Mouse (Mus musculus): ENCODE measurements around the gene Dnal1. TPM values are rescaled to one million over a fixed set of nuclear protein-coding genes. Genes with fewer than 3 reads are reported as not detected.

The Dnal1 gene
- polyA plus RNA-seq, 1 experiment = not detected

DNA sequence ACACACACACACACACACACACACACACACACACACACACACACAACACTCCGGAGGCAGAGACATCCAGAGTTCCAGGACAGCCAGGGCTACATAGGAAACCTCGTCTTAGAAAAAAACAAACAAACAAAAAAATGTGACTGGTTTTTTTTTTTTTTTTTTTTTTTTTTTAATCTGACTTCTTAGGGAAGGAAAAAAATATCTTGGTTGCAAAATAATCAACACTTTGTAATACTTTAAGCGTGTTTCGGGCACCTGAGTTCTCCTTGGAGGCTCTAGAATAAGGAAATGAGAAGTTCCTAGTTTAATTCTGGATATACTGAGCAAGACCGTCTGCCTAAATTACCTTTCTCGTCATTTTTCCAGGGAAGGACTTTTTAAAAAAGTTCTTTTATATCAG lies 490 bp upstream of the Dnal1 start:
- Histone ChIP-seq H3K27ac (ENCODE audit: insufficient read depth, low read depth, low read length) (no peak overlapping the region), H3K4me3 (ENCODE audit: insufficient read depth, low read depth, low read length) (no peak overlapping the region), H3K4me1 (ENCODE audit: control insufficient read depth, insufficient read depth, low read length) (no peaks in the 10 kb centered on the region)
- TF ChIP-seq CTCF (IDR thresholded peaks at IDR 0.05; ENCODE audit: insufficient read depth, low read depth, low read length) = no peak
- no peak for TF ChIP-seq POLR2A (IDR thresholded peaks at IDR 0.05; ENCODE audit: insufficient read depth, low read depth, low read length)
- 25% methylated on average over 6 of the region's 6 CpGs for WGBS

DNA sequence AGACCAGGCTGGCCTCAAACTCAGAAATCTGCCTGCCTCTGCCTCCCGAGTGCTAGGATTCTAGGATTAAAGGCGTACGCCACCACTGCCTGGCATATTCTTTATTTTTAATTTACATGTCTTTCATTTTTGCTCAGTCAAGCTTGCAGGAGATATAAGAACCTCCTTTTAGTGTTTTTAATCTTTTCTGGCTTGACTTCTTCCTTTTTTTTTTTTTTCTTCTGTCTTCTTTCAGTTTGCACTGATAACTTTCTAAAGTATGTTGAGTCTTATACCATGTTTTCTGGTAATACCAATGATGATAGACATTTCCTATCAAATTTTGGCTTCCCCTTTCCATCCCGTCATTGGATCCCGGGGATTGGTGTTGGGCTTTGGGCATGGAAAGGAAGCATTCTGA lies 5.4 kb downstream of the Dnal1 start:
- Histone ChIP-seq H3K4me1 (ENCODE audit: control insufficient read depth, insufficient read depth, low read length) (no peaks in the 10 kb centered on the region), H3K27ac (ENCODE audit: insufficient read depth, low read depth, low read length) (no peak overlapping the region), H3K4me3 (ENCODE audit: insufficient read depth, low read depth, low read length) (no peak overlapping the region)
- no peak for TF ChIP-seq CTCF (IDR thresholded peaks at IDR 0.05; ENCODE audit: insufficient read depth, low read depth, low read length)
- no peak for TF ChIP-seq POLR2A (IDR thresholded peaks at IDR 0.05; ENCODE audit: insufficient read depth, low read depth, low read length)
- WGBS = 97% methylated on average over 5 of the region's 5 CpGs

- WGBS = 86% methylated on average over 12 of the region's 12 CpGs
- no peaks in the 10 kb centered on the region for H3K4me1 ChIP-seq (ENCODE audit: control insufficient read depth, insufficient read depth, low read length)
- H3K27ac ChIP-seq (ENCODE audit: insufficient read depth, low read depth, low read length) = no peak overlapping the region
- TF ChIP-seq POLR2A (IDR thresholded peaks at IDR 0.05; ENCODE audit: insufficient read depth, low read depth, low read length) (no peak), CTCF (IDR thresholded peaks at IDR 0.05; ENCODE audit: insufficient read depth, low read depth, low read length) (no peak)
- no peak overlapping the region for H3K4me3 ChIP-seq (ENCODE audit: insufficient read depth, low read depth, low read length)
These were observed 11.7 kb downstream of the Dnal1 start for GRCm38 (mm10) chr12:84125892-84126291.

- 87% methylated on average over 2 of the region's 2 CpGs for WGBS
- no peaks in the 10 kb centered on the region for H3K4me1 ChIP-seq (ENCODE audit: control insufficient read depth, insufficient read depth, low read length)
- TF ChIP-seq CTCF (IDR thresholded peaks at IDR 0.05; ENCODE audit: insufficient read depth, low read depth, low read length) = no peak
- no peak for TF ChIP-seq POLR2A (IDR thresholded peaks at IDR 0.05; ENCODE audit: insufficient read depth, low read depth, low read length)
- H3K4me3 ChIP-seq (ENCODE audit: insufficient read depth, low read depth, low read length) = no peak overlapping the region
- H3K27ac ChIP-seq (ENCODE audit: insufficient read depth, low read depth, low read length) = no peak overlapping the region
These were observed 12.7 kb downstream of the Dnal1 start for GRCm38 (mm10) chr12:84126899-84127298.

DNA sequence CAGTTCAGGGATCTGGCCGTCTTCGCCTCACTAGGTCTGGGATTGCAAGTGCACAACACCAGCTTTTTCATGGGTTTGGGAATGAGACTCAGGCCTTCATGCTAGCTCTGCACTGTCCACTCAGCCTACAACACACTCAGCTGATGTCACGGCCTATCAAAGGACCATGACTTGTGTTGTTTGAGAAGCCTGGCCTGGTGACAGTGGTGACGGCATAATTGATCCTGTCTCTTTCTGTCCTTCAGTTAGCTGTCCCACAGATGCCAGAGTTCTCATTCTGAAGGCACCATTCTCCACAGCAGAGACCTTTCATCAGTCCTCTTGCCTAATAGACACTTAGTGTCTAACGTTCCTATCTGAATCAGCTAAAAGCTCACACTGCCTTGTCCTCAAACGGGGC lies 14.4 kb downstream of the Dnal1 start:
- no peak for TF ChIP-seq CTCF (IDR thresholded peaks at IDR 0.05; ENCODE audit: insufficient read depth, low read depth, low read length)
- TF ChIP-seq POLR2A (IDR thresholded peaks at IDR 0.05; ENCODE audit: insufficient read depth, low read depth, low read length) = no peak
- 85% methylated on average over 6 of the region's 6 CpGs for whole genome bisulfite sequencing
- Histone ChIP-seq H3K4me1 (ENCODE audit: control insufficient read depth, insufficient read depth, low read length) (no peaks in the 10 kb centered on the region), H3K4me3 (ENCODE audit: insufficient read depth, low read depth, low read length) (no peak overlapping the region), H3K27ac (ENCODE audit: insufficient read depth, low read depth, low read length) (no peak overlapping the region)

DNA sequence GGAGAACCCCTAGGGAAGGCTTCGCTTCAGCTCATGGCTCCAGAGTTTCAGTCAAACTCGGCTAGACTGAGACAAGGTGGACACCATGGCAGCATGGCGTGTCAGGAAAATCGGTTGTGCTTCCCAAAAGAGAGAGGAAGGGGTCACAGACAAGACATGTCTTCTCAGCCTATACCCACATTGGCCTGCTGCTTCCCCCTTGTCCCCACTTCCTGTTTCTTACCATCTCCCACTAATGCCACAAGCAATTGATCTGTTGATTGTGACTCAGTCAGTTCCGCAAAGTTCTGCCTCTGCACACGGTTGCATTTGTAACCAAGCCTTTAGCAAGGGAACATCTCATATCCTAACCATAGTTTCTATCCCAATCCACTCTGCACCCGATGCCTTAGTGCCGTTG lies 15.8 kb downstream of the Dnal1 start:
- Histone ChIP-seq H3K4me3 (ENCODE audit: insufficient read depth, low read depth, low read length) (no peak overlapping the region), H3K27ac (ENCODE audit: insufficient read depth, low read depth, low read length) (no peak overlapping the region), H3K4me1 (ENCODE audit: control insufficient read depth, insufficient read depth, low read length) (no peaks in the 10 kb centered on the region)
- 93% methylated on average over 8 of the region's 8 CpGs for WGBS
- TF ChIP-seq POLR2A (IDR thresholded peaks at IDR 0.05; ENCODE audit: insufficient read depth, low read depth, low read length) = no peak
- TF ChIP-seq CTCF (IDR thresholded peaks at IDR 0.05; ENCODE audit: insufficient read depth, low read depth, low read length) = no peak

DNA sequence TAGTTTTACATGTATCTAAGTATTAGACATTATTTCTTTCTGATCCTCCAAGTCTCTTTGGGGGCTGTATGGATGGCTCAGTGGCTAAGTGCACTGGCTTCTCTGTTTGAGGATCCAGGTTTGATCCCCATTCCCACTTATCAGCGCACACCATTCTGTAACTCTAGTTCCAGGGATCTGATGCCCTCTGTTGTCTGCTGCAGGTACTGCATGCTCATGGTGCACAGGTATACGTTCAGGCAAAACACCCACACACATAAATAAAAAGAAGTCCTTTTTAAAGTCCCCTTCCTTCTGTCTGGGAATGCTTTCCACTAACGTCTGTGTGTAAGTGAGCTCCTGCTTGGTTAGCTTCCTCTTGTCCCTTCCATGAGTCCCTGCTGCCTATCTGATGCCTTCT lies 18.1 kb downstream of the Dnal1 start:
- no peak for TF ChIP-seq POLR2A (IDR thresholded peaks at IDR 0.05; ENCODE audit: insufficient read depth, low read depth, low read length)
- Histone ChIP-seq H3K4me1 (ENCODE audit: control insufficient read depth, insufficient read depth, low read length) (no peaks in the 10 kb centered on the region), H3K27ac (ENCODE audit: insufficient read depth, low read depth, low read length) (no peak overlapping the region), H3K4me3 (ENCODE audit: insufficient read depth, low read depth, low read length) (no peak overlapping the region)
- 71% methylated on average over 3 of the region's 3 CpGs for WGBS

DNA sequence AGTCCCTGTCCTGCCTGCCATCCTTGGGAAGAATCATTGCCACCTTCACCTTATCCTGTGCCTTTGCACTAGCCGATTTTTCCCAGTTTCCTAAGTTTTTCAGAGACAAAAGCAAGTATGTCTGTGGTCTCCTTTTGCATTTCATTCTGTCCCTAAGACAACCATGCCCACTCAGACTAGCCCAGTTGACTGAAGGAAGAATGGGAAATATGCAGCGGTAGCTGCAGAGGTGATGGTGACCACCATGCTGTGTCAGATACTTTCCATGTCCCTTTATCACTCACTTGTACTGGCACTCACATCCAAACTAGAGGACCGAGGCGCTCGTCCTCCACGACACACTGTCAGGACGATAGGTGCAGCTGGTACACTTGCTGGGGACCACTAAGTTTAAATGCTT lies 23.0 kb downstream of the Dnal1 start:
- no peak overlapping the region for H3K4me3 ChIP-seq (ENCODE audit: insufficient read depth, low read depth, low read length)
- no peak overlapping the region for H3K27ac ChIP-seq (ENCODE audit: insufficient read depth, low read depth, low read length)
- WGBS = 91% methylated on average over 7 of the region's 7 CpGs
- TF ChIP-seq CTCF (IDR thresholded peaks at IDR 0.05; ENCODE audit: insufficient read depth, low read depth, low read length) (no peak), POLR2A (IDR thresholded peaks at IDR 0.05; ENCODE audit: insufficient read depth, low read depth, low read length) (no peak)
- H3K4me1 ChIP-seq (ENCODE audit: control insufficient read depth, insufficient read depth, low read length) = no peaks in the 10 kb centered on the region

DNA sequence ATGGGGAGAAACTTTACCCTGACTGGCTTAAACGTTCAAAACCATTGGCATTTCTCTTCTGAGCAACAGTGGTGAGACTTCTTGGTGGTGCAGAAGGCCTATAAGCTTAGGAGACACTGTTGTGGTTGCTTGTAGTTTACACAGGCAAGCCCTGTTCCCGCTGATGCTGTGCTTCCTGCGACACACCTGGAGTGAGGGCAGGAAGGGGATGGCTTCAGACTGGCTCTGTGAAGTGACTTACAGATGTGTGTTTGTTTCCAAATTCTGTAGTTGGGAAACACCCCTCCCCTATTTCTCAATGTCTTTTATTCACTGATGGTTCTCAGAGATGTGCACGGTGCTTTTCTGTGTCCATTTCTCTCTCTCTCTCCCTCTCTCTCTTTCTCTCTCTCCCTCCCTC lies 26.0 kb downstream of the Dnal1 start:
- Histone ChIP-seq H3K4me1 (ENCODE audit: control insufficient read depth, insufficient read depth, low read length) (no peaks in the 10 kb centered on the region), H3K4me3 (ENCODE audit: insufficient read depth, low read depth, low read length) (no peak overlapping the region), H3K27ac (ENCODE audit: insufficient read depth, low read depth, low read length) (no peak overlapping the region)
- 70% methylated on average over 4 of the region's 4 CpGs for WGBS
- no peak for TF ChIP-seq CTCF (IDR thresholded peaks at IDR 0.05; ENCODE audit: insufficient read depth, low read depth, low read length)

DNA sequence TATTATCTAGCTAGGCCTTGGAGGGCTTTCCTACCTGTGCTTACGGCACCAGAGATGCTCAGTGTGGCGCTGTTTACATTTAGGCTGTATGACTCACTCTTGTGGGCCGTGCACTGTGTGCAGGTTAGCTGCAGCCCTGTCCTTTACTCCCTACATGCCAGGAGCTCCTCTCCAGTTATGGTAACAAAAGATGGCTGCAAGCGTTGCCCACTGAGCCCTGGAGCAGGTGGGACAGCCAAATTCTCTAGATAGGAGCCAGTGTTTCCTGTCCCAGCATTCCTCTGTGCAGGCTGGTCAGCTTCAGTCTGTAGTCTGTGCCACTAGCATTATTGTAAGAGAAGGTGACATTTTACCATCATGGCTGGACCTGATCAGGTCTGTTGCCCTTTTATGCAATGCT lies 27.1 kb downstream of the Dnal1 start:
- Histone ChIP-seq H3K27ac (ENCODE audit: insufficient read depth, low read depth, low read length) (no peak overlapping the region), H3K4me3 (ENCODE audit: insufficient read depth, low read depth, low read length) (no peak overlapping the region), H3K4me1 (ENCODE audit: control insufficient read depth, insufficient read depth, low read length) (no peaks in the 10 kb centered on the region)
- WGBS = 85% methylated on average over 4 of the region's 4 CpGs
- TF ChIP-seq CTCF (IDR thresholded peaks at IDR 0.05; ENCODE audit: insufficient read depth, low read depth, low read length) (no peak), POLR2A (IDR thresholded peaks at IDR 0.05; ENCODE audit: insufficient read depth, low read depth, low read length) (no peak)
